Mouse (Mus musculus): ENCODE data around the gene Gmcl1.

GRCm38 (mm10) chr6:86750961-86751360 lies 17.8 kb upstream of the Gmcl1 start:
- TF ChIP-seq CTCF (IDR thresholded peaks at IDR 0.05; ENCODE audit: low read depth, low read length) (no peak), POLR2AphosphoS5 (IDR thresholded peaks at IDR 0.05; ENCODE audit: insufficient replicate concordance, low read depth, low read length) (no peak), TAL1 (conservative IDR thresholded peaks at IDR 0.05; ENCODE audit: low read depth, low read length) (no peak), GATA1 (IDR thresholded peaks at IDR 0.05; ENCODE audit: borderline replicate concordance, low read length) (no peak)
